8 mouse cellular contexts compared by ENCODE assay signal in the genomic region with DNA sequence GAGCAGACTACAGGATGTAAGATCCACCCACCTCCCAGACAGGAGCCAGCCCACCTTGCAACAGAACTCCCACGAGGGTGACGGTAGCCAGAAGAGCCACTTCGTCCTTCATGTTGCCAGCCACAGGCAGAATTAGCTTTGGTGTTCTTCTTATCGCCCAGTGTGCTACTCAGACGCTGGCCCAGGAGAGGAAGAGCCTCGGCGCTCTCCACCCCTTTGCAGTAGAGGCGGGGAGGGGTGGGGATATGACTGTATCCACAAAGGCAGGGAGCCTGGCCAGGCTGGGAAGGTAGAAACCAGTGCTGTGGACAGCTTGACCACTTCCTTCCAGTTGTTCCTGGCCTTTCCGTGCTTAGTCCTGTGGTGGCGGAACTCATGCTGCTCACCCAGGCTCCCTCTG. TPM values are rescaled to one million over a fixed set of nuclear protein-coding genes. Genes with fewer than 3 reads are reported as not detected.
DNase-seq lines count a peak whose midpoint lies in the region; ATAC-seq and TF ChIP-seq lines count a peak whose summit lies in the region.

A gene (minus strand): TSS at position 293 of the 400 bp plus-strand sequence.

- no peak for TF ChIP-seq CTCF in midbrain, postnatal 0 days (IDR thresholded peaks at IDR 0.05)

- peaks cover 7% of the 10 kb centered on the region; the same call in 1 of the 2 replicates for H3K36me3 ChIP-seq in limb, embryonic 11.5 days (ENCODE audit: control insufficient read depth, insufficient read depth, low read length)
- peaks cover 20% of the 10 kb centered on the region for H3K36me3 ChIP-seq in midbrain, postnatal 0 days (ENCODE audit: insufficient read depth, low read length)

- H3K27ac ChIP-seq in limb, embryonic 11.5 days (replicated peaks; ENCODE audit: low read depth, low read length): no peak within 1 kb of the TSS
- no peak within 1 kb of the TSS for H3K27ac ChIP-seq in midbrain, postnatal 0 days (ENCODE audit: low read depth, low read length)

- 32% methylated on average over 10 of the region's 10 CpGs for WGBS in limb, embryonic 11.5 days
- 62% methylated on average over 10 of the region's 10 CpGs for WGBS in midbrain, postnatal 0 days

- H3K27me3 ChIP-seq in limb, embryonic 11.5 days (ENCODE audit: control insufficient read depth, insufficient read depth, low read length): peaks cover 21% of the 10 kb centered on the region
- peaks cover 3% of the 10 kb centered on the region; the same call in 1 of the 2 replicates for H3K27me3 ChIP-seq in midbrain, postnatal 0 days (ENCODE audit: insufficient read depth, low read length)

- intact Hi-C loops in heart, postnatal 14 days (cut with DNase I): no loop called here

- ATAC-seq in limb, embryonic 11.5 days (ENCODE audit: insufficient number of reproducible peaks, low FRiP score, low TSS enrichment, low read depth): no peak
- ATAC-seq in midbrain, postnatal 0 days (ENCODE audit: low FRiP score): no peak

- peak; percentile 98 for DNase-seq in heart, adult 11 months
- no peak for DNase-seq in heart, postnatal 14 days
- DNase-seq in adipocyte (ENCODE audit: low spot score): peak; percentile 56
- peak; percentile 54 to 68 for DNase-seq in heart, adult 9 months (ENCODE audit: low spot score in 2 of 2)
- DNase-seq in limb, embryonic 11.5 days (ENCODE audit: low spot score): no peak
- DNase-seq in midbrain, postnatal 0 days (ENCODE audit: low spot score): no peak
- DNase-seq in right cerebral cortex, postnatal 36 days (ENCODE audit: low spot score in 2 of 2): no peak
- no peak for DNase-seq in embryo, embryonic 10.5 days (ENCODE audit: low spot score)

- peak within 1 kb of the TSS; percentile 95 for H3K4me2 ChIP-seq in limb, embryonic 11.5 days (ENCODE audit: low read depth, severe bottlenecking)
- H3K4me2 ChIP-seq in midbrain, postnatal 0 days (ENCODE audit: low read depth, low read length, poor library complexity, severe bottlenecking): peak within 1 kb of the TSS; percentile 97

- no peaks in the 10 kb centered on the region for H3K9me3 ChIP-seq in limb, embryonic 11.5 days (ENCODE audit: control insufficient read depth, low read length)
- H3K9me3 ChIP-seq in midbrain, postnatal 0 days (ENCODE audit: low read length): no peaks in the 10 kb centered on the region

- H3K4me1 ChIP-seq in limb, embryonic 11.5 days (ENCODE audit: control insufficient read depth, insufficient read depth, low read length): peaks cover 7% of the 10 kb centered on the region
- 0 out of 2 replicates have a peak, but pooled peaks cover 5% of the 10 kb centered on the region for H3K4me1 ChIP-seq in midbrain, postnatal 0 days (ENCODE audit: insufficient read depth, low read length)

- peak within 1 kb of the TSS; percentile 63 for H3K4me3 ChIP-seq in limb, embryonic 11.5 days (ENCODE audit: low read depth, low read length)
- peak within 1 kb of the TSS; percentile 58 for H3K4me3 ChIP-seq in midbrain, postnatal 0 days (ENCODE audit: low read depth, low read length)

- H3K9ac ChIP-seq in limb, embryonic 11.5 days (ENCODE audit: low read length): no peak within 1 kb of the TSS
- no peak within 1 kb of the TSS for H3K9ac ChIP-seq in midbrain, postnatal 0 days (replicated peaks; ENCODE audit: low read length, poor library complexity, severe bottlenecking)

RNA-seq across cellular contexts. Expression of the gene that starts here (rescaled TPM):
- 1 to 10 TPM; 7.4 to 8.7 TPM for total RNA-seq in heart, postnatal 14 days (2021)
- 0.57 TPM in 1 of 2 replicates, not detected in the other for polyA plus RNA-seq in limb, embryonic 11.5 days (2014; fragmentation: Nextera tagmentation; extraction: Ambion mirVana)
- total RNA-seq in midbrain, postnatal 0 days (2014; rRNA removed): 3.5 and 21.3 TPM in 2 replicates
- 5.3 and 6.0 TPM in 2 replicates for polyA plus RNA-seq in midbrain, postnatal 0 days (2015; fragmentation: Nextera tagmentation; extraction: Ambion mirVana)

Comparison
In these comparisons a context has a peak if more than half of its experiments do, and no peak if none do; other contexts are left out.
1. DNase-seq: peak in heart, adult 11 months (single experiment), adipocyte (single experiment) and heart, adult 9 months (2 of 2); none in heart, postnatal 14 days (0 of 2), limb, embryonic 11.5 days (single experiment), midbrain, postnatal 0 days (single experiment), right cerebral cortex, postnatal 36 days (0 of 2) and embryo, embryonic 10.5 days (single experiment).